Mouse (Mus musculus): ENCODE results near the gene Iffo2.

Gene Iffo2

DNA sequence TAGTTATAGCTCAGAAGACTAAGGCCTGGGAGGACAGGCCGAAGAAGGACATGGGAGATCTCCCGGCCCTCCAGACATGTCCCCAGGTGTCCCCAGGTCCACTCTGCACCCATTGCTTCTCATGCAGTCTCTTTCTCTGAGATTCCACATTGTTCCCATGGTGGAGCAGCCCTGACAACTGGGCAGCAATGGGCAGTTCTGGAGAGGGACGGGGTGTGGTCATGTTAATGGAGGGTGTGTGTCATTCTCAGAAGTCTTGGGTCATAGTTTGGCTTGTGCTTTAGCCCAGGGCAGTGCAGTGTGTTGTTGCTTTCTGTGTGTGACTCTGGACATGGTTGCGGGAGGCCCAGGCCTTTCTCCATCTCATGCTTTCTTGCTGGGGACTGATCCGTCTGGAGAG is 76.4 kb downstream of the Iffo2 start:
- DNase-seq (ENCODE audit: low spot score in 2 of 2): no peak

DNA sequence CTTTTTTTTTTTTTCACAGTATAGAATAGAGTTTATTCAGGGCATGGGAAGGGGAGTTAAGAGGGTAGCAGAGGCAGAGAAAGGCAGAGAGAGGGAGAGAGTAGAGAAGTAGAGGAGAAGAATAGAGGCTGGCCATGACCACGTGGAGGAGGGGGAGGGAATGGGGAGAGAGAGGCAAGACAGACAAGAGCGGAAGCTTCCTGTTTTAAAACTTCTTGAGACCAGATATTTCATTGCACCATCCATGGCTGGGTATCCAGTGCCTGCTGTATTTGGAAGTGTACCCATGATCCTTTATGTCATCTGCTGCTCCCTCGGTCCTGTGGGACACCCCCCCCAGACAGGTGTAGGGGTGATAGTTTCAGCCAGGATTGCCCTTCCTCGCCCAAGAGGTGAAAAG is 78.6 kb downstream of the Iffo2 start:
- DNase-seq (ENCODE audit: low spot score in 2 of 2): no peak

DNA sequence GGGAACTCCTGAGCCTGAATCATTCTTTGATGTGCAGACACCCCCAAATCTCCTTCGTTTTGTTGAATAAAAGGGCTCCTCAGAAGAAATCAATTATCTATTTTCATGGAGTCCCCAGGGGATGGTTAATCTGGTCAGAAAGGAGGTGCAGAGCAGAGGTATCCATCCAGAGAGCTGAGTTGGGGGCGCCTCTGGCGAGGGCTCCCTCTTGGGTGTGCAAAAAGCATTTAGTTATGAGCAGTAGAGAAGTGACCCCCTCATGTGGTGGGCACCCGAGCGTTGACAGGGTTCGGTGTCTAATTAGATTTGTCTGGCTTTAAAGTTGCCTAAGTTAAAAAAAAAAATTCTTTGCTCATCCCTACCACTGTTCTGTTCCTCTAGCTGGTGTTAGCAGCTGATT is 80.6 kb downstream of the Iffo2 start:
- no peak for DNase-seq (ENCODE audit: low spot score in 2 of 2)

DNA sequence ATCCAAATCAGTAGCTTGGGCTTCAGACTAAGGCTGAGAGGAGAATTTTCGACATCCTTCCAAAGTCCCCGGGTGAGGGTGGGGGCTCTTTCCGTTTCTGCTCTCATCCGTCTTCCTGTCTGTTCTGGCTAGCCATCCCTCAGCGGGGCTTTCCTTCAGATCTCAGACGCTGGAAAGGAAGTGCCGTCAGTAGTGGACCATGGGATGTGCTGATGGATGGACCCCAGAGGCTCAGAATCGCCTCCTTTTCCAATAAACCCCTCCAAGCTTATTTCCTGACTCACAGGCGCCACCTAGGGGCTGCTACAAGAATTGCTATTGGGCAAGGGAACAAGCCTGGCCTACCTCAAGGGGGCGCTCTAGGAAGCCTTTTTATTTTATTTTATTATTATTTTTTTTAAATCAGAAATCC is 81.2 kb downstream of the Iffo2 start:
- peak in 1 of 2 experiments; percentile 81 for DNase-seq (ENCODE audit: low spot score in 2 of 2)

DNA sequence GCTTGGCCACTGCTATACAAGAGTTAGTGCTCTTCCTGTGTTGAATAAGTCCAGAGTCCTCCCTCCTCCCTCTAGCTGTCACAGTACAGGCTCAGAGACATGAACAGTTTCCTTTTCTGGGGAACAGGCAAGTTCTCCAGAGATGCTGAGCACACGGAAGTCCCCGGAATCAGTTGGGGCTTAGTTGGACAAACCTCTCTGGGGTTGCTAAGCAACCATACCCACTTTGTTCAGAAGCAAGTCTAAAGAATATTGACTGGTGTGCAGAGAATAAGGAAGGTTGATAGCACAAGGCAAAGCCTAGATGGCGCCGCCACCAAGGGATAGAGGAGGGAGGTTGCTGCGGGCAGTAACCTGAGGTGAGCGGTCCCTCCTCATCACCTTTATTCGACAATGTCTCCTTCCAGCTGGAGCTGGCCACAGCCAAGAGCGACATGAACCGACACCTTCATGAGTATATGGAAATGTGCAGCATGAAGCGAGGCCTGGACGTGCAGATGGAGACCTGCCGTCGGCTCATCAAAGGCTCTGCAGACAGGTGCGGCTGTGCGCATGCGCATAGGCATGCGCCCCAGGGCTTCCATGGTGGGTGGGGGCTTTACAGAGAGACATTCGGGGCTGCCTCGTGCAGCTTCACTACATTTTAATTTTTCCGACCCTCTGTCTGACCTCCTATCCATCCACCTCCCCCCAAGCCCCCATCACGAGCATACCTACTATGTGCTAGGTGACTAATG is 84.3 kb downstream of the Iffo2 start:
- DNase-seq (ENCODE audit: low spot score in 2 of 2): no peak

DNA sequence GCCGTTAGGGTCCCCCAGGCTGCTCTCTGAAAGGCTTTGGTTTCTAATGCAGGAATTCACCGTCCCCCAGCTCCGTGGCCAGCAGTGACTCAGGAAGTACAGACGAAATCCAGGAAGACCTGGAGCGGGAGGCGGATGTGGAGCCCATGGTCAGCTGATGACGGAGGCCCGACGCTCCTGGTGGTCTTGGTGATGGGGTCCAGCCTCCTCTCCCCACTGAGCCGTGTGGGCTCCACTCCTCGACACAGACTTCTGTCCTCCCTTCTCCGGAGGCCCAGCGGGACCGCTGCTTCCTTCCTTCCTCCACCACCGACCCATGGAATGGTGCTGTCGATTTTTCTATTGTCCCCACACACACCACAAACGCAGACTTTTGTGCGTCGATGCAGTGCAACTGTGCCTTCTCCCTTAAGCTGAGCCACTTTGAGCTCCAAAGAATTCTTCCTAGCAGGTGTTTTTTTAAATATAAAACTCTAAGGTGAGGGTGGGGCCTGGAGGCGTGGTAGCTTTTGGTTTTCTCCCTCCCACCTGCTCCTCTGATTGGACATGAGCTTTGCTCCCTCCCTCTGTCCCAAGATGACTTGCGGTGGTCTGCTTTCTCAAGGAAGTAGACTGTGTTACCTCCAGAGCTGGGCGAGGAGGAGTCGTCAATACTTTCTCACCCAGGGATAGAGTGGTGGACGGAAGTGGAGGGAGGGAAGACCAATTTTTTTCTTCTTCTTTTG is 86.1 kb downstream of the Iffo2 start:
- no peak for DNase-seq (ENCODE audit: low spot score in 2 of 2)

DNA sequence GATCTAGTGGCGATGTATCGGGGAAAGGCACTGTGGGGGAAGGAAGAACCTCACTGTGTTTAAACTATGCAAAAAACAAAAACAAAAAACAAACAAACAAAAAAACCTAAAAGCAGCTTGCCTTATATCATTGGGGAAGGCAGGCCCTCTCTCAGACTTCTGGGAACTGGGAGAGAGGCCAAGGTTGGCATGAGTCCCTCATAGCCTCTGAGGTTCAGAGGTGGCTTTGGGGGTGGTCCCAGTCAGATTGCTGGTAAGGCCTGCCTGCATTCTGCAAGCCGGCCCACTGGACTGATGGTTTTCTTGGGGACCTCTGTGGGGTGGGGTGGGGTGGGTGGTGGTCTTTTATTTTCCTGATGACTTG is 86.6 kb downstream of the Iffo2 start:
- no peak for DNase-seq (ENCODE audit: low spot score in 2 of 2)

DNA sequence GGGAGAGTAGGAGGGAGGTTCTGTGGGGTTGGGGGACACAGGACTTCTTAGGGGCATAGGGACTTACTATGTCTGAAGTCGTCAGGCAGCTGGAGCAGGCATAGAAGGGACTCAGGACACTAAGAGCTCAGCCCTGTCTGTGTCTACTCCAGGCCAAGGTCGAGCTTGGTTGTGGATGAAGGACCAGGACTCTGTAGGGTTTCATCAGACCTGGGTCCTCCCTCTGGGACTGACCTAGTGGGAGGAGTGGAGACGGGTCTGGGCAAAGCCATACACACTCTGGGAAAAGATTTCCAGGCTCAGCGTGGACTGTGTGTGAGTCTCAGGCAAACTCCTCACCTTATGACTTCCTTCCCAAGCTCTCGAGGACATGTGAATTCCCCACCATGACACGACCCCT is 89.4 kb downstream of the Iffo2 start:
- no peak for DNase-seq (ENCODE audit: low spot score in 2 of 2)

DNA sequence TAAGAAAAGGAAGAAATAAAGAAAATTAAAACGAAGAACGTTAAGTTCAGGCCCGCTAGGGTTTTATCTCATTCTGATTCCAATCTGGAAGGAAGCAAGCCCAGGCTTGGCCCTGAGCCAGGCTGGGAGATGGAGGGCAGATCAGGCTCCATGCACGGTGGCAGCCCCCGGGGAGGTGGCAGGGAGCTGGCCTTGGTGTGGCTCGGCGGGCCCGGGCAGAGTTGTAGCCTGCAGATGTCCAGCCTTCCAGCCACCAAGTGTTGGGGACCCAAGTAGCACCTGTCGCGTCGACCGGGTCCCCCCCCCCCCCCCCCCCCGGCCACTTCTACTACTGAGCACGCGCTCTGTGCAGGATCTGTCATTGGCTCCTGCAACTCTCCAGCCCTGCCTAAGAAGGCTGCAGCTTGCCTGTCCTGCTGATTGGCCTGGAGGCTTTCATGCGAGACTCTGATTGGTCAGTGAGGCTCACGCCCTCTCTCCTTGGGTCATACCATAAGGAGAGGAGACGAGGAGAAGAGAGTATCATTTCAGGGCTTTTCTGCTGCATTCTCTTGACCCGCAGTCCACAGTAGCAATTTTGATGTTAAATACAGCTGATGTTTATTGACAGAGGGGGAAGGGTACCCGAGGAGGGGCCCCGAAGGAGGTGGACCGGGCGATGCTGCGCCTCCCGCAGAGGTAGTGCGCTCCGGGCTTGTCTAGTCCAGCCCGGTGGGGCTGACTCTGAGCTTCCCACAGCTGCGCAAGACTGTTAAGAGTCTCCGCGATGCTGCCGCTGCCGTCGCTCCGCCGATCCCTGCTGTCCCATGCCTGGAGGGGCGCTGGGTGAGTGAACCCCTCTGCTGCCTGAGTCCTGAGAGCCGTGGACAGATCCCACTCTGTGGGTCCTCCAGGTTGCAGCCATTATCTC is 92.3 kb downstream of the Iffo2 start, which contains the start of gene Aldh4a1:
Aldh4a1 (plus strand) TSS at position 494 of the 910 bp plus-strand sequence.
- DNase-seq (ENCODE audit: low spot score in 2 of 2): peak; percentile 94 to 96

DNA sequence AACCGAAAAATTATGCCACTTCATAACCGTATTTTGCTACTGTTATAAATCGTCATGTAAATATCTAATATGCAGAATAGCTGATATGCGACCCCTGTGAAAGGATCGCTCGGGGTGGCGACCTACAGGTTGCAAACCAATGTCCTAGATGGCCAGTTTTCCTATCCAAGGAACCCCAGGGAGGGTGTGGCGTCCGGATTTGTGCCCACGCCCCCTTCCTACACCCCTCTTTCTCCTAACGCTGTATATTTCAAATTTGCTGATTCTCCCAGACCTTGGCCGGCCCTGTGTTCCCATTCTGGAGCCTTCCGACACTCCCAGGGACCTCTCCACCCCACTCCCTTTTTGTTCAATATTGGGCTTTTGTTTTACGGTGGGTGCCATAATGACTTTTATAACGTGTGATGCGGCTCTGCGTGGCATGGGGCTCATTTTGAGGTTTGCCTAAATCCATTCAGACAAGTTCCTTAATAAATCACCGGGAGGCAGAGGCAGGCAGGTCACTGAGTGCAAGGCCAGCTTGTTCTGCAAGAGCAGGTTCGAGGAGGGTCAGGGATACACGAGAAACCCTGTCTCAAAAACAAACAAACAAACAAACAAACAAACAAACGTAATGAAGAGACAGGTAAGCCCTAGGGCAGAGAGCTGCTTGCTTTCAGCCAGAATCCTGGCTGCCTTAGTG is 93.2 kb downstream of the Iffo2 start:
- no peak for DNase-seq (ENCODE audit: low spot score in 2 of 2)

DNA sequence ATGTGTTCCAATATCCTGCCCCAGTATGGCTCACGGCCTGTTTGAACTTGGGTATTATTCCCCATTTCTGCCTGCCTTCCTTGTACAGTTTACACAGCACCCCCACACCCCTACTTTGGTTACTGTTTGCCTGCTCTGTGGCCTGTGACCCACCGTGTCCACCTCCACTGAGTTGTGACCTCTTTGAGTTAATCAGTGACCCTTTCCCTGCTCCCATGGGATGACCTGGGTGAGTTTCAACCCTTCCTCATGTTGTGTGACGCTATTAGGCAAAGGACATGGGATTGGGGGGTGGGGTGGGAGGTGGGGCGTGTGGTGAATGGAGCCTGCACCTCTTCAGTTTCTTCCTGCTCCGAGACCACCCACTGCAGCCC is 93.8 kb downstream of the Iffo2 start:
- no peak for DNase-seq (ENCODE audit: low spot score in 2 of 2)

DNA sequence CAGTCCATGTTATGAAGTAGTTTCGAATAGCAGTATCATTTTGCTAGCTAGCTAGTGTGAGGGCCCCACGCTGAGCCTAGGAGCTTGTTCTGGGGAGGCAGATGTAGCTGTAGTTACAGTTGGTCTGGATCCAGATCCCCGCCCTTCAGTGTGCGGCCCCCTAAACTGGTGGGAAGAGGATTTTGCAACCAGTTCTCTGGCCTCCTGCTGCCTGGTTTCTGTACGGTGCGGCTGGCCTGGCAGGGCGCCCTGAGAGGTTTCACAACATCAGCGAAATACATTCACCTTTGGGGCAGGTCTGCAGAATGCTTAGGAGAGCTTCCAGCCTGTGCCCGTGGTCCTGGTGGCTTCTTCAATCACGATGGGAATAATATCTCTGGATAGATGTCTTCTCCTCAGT is 94.4 kb downstream of the Iffo2 start:
- no peak for DNase-seq (ENCODE audit: low spot score in 2 of 2)

DNA sequence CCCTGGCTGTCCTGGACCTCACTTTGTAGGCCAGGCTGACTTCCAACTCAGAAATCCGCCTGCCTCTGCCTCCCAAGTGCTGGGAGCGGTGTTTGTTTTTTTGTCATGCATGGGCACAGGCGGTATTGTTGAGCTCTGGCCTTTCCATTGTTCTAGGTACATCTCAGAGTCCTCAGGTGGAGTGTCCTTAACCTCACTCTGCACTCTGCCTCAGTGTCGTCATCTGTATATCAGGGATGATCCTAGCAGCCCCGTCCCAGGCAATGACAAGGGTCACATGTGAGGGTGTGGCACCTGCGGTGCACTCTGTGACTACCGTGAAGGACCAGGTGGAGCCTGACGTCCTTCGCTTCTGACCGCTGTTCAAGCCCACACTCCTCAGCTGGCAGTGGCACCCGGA is 97.0 kb downstream of the Iffo2 start:
- no peak for DNase-seq (ENCODE audit: low spot score in 2 of 2)

DNA sequence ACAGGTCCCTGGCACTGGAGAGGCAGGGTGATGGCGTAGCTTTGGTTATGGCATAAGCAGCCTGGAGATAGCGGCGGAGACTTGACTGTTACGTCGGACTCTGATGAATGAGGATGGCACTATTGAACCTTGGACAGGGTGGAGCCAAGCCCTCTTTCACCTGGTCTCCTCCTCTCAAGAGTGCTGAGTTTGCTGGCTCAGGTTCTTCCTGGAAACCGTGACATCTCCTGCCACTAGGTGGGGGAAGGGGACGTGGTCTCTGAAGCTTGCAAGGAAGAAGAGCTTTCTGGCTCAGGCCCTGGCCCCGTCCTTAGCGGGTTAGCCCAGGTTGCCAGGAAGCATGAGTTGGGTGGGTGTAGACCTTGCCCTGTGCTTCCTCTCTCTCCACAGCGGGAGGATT is 99.8 kb downstream of the Iffo2 start:
- DNase-seq (ENCODE audit: low spot score in 2 of 2): no peak

DNA sequence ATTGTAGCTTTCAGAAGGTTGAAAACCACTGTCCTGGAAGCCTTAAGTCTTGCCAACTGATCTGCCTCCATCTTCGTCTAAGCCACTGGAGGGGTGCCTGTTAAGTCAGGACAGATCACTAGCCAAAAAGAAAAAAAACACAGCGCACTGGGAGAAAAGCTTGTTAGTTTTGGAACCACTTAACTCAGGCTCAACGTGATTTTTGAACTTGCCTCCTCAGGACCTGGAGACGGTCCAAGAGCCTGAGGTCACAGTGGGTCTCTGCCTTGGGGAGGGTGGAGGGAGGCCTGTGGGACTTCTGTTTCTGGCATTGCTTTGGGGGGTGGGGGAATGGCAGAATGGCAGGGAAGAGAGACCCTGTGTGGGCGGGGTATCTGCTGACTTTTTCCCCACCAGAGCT is 100.8 kb downstream of the Iffo2 start:
- no peak for DNase-seq (ENCODE audit: low spot score in 2 of 2)

DNA sequence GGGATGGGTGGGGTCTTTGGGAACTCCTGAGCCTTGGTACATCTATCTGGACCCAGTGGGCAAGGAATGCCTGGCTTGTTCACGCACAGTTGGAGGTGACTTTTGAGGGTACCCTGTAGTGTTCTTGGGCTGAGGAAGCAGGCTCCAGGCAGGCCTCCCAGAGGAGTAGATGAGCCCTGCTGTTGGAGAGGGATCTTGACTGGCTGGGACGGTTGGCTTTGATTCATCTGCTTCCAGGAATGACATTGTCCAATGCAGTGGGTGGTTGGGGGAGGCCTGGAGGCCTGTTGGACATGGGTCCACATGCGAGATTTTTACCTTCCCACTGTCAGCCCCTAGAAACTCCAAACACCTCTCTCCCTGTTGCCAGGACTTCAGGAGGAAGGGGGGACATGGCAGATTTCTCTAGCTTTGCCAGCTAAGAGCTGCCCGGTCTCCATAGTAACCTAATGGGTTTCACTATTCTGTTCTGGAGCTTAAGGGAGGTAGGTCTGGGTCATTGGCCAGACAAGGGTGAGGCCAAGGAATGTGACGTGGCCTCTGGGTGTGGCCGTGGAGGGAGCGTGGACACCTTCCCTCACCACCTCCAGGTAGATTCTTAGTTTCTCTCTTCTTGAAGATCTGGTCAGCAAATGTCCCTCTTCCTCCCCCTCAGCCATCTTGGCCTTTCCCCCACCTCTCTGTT is 101.4 kb downstream of the Iffo2 start:
- DNase-seq (ENCODE audit: low spot score in 2 of 2): no peak

DNA sequence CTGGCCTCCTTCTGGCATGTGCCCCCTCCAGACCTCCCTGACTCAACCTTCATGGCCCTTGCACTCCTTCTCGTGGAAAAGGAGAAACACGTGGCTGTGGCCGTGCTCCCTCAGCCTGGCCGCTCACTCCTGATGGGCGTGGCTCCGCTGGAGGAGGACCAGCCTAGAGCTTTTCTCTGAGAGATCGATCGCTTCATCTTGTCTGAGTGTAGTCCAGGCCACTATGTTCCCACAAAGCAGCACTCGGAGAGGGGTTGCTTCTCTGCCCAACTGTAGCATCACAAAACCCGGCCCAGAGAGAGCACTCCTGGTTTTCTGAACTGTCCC is 101.9 kb downstream of the Iffo2 start:
- no peak for DNase-seq (ENCODE audit: low spot score in 2 of 2)

DNA sequence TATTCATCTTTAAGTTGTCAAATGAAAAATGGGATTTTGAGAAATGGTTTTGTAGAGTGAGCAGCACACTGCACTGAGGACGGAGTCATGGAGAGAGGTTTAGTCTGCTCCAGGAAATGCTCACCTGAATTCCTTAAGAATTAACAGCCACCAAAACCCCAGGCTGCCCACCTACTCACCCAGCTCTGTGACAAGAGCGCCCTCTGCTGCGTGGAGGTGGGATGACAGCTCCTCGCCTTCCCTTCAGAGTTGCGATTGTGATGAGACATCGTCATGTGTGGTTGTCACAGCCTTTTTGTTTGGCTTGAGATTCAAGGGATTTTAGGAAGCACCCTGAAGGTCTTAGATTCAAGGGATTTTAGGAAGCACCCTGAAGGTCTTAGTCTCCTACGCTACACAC is 106.0 kb downstream of the Iffo2 start:
- peak in 1 of 2 experiments; percentile 74 for DNase-seq (ENCODE audit: low spot score in 2 of 2)

DNA sequence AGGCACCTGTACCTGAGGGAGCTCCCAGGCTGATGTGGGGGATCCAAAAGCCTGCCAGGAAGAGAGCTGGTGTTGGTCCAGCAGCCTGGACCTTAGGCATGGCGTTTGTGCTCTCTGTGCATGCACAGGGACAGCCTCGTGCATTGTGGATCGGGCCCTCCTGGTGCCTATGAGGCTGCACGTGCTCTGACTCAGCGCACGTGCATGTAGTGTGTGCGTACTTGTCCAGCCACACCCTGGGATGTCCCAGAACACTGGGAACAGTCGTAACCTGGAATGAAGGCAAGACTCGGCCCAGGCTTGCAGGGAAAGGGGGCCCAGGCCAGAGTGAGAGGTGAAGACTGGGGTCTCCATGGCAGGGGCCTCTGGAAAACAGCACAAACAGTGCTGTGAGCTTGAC is 107.5 kb downstream of the Iffo2 start:
- no peak for DNase-seq (ENCODE audit: low spot score in 2 of 2)

DNA sequence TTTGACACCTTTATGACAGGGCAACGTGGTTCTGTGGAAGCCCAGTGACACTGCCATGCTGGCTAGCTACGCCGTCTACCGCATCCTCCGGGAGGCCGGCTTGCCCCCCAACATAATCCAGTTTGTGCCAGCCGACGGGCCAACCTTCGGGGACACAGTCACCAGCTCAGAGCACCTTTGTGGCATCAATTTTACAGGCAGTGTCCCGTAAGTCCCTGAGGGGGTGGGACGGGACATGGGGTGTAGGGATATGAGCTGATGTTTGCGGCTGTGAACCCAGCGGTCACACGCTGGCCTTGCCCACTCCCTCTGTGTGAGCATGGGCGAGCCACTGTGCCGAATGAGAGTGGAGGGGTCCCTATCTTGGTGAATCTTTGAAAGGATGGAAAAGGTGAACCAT is 108.0 kb downstream of the Iffo2 start:
- DNase-seq (ENCODE audit: low spot score in 2 of 2): no peak

DNA sequence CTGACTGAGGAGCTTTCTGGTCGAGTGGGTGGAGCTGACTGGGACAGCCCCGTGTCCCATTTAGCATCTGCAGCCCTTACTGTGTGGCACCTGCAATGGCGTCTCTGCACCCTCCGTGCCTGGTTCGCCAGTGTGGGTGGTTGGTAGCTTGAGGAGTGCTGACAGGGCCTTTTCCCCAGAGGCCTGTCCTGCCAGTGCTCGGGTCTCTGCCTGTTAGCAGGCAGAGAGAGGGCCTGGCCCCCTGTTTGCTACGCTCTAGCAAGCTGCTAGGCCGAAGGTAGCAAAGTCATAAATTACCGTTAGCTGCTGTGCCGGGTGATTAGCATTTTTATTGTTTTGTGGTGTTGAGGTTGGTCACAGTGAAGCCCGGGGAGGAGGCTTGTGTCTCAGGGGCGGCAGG is 109.5 kb downstream of the Iffo2 start:
- no peak for DNase-seq (ENCODE audit: low spot score in 2 of 2)

DNA sequence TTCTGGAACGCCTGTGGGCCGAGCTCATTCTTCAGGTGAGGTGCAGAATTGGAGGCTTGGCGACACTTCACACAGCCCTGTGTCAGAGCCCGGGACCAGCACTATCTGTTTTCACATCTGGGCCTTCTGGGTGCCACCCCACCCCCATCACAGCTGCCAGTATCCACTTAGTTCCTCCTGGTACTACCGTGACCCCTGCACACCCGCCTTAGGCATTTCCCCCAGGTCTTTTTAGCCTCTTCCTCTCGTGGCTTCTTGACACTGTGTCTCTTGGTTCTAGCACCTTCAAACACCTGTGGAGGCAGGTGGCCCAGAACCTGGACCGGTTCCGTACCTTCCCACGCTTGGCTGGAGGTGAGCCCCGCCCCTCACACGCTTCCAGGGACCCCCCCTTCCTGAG is 110.0 kb downstream of the Iffo2 start:
- DNase-seq (ENCODE audit: low spot score in 2 of 2): no peak

Measured in left cerebral cortex, adult 9 months (tissue).